Mouse (Mus musculus) cortical plate, adult 2 months (tissue): Measurements from ENCODE around the gene Itgb2l. TPM values are rescaled to one million over a fixed set of nuclear protein-coding genes. Genes with fewer than 3 reads are reported as not detected.

Experiments
- H3K27ac ChIP-seq: fragments of 200-500 bp; 2 replicates; pipeline ENCODE4 v1.5.1; 2012; ENCODE audit warnings: low read length, control low read depth, inconsistent platforms; ENCODE audit not compliant: insufficient read depth
- H3K4me1 ChIP-seq: fragments of 200-500 bp; 2 replicates; pipeline ENCODE4 v1.6.1; 2011; ENCODE audit warnings: low read length; ENCODE audit not compliant: control insufficient read depth, insufficient read depth
- H3K4me3 ChIP-seq: fragments of 200-500 bp; 2 replicates; pipeline ENCODE4 v1.5.1; 2011; ENCODE audit warnings: mild to moderate bottlenecking, low read length, control low read depth; ENCODE audit not compliant: insufficient read depth
- CTCF ChIP-seq: fragments of 200-500 bp; IDR thresholded peaks from 2 replicates; pipeline ENCODE4 v1.5.1; 2011; ENCODE audit warnings: mild to moderate bottlenecking, control low read depth, low read length; ENCODE audit not compliant: insufficient read depth; ENCODE audit errors: extremely low read depth
- POLR2A ChIP-seq: fragments of 200-500 bp; IDR thresholded peaks from 2 replicates; pipeline ENCODE4 v1.6.1; 2011; ENCODE audit warnings: mild to moderate bottlenecking, low read length, control low read depth; ENCODE audit not compliant: insufficient read depth; ENCODE audit errors: extremely low read depth
- polyA plus RNA-seq: library from polyadenylated mRNA; depleted of rRNA; stranded (reverse); fragments of >200 nt; gene quantifications from 2 replicates; pipeline ENCODE4 v1.2.3, GENCODE M21; 2012

Gene Itgb2l
- polyA plus RNA-seq, 1 experiment, result not detected

DNA sequence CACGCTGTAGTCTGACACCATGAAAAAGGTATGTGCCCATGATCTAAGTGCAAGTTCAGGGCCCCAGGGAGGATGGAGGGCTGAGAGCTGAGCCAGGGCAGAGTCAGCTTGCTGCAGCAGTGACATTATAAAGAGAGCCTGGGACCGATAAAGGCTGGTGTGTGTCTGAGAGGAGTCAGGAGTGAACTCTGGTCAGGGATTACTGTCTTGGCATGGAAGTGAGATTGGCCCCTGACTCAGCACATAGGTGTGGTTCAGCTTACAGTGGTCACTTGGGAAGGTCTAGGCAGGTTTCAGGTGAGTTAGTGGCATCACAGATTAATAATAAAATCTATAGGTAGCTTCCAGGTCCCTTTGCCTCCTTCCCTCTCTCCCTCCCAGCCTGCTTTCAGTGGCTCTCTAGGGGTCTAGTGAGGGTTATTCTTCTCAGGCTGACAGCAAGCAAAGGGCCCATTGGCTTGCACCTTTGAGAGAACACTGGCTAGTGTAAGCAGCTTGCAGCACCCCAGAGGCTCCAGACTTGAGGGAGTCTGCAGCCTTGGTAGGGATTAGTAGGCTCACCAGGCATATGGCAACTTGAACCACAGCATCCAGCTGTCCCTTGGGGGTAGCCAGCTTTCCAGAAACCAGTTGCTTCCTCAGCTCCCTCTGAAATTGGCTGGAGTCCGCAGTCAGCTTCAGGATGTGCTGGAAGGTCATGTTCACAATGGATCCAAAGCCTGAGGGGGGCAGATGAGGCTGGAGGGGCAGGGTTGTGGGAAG lies 9.2 kb downstream of the Itgb2l start:
- TF ChIP-seq POLR2A, result no peak
- TF ChIP-seq CTCF, result no peak
- Histone ChIP-seq H3K27ac (no peak overlapping the region), H3K4me3 (no peak overlapping the region)

DNA sequence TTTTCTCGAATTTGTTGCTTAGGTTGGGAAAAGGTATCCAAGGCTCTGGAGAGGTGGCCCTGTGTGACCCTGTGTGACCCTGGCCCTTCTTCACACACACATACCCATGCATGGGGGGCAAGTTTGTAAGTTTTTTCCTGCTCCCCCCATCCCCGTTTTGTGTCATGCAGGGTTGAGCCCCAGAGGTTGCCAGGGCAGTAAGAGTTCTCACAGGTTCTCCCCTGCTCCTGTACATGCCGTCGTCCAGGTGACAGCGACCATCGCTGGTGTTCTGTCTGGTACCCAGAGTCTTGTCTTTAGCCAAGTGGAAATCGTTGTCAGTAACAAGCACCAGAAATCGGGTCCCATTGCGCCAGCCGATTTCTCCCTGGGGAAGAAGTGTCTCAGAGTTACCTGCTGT lies 10.2 kb downstream of the Itgb2l start:
- no peak for TF ChIP-seq CTCF
- no peak for TF ChIP-seq POLR2A
- Histone ChIP-seq H3K4me3 (no peak overlapping the region), H3K4me1 (no peaks in the 10 kb centered on the region), H3K27ac (no peak overlapping the region)

More for the DNA sequence above, 9.2 kb downstream of the Itgb2l start:
- H3K4me1 ChIP-seq, result no peaks in the 10 kb centered on the region

DNA sequence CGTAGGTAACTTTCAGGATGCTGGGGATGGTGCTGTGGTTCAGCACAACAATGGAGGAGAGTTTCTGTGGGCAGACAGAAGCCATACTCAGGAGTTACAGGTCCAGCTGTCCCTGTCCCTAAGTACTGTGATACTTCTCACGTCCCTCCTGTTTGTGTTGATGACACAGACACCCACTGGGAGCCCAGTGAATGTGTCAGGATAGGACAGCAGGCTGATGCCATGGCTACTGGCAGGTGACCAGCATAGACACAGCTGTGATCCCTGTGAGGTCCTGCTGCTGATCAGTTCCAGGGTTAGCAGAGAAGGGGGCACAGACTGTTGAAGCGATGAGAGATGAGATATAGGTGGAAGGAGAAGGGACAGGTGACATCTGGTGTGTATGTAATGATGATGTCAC lies 14.4 kb downstream of the Itgb2l start:
- TF ChIP-seq POLR2A (no peak), CTCF (no peak)
- Histone ChIP-seq H3K4me3 (no peak overlapping the region), H3K27ac (no peak overlapping the region)

DNA sequence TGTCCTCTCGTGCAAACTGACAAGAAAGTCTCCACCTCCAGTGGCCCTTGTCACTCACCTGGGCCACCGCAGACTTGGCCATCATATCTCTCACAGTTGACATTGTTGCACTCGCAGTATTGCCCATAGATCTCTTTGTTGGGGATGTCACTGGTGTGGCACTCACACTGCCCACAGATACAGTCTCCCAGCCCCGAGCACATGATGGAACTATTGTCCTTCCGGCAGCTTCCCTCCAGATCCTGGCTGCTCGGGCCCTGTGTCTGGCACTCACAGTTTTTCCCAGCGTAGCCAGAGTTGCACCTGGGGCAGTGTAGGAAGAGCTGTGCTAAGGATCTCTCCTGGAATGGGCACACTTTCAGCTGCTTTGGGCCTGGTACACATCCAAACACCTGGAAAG lies 16.7 kb downstream of the Itgb2l start:
- H3K27ac ChIP-seq, result no peak overlapping the region
- no peaks in the 10 kb centered on the region for H3K4me1 ChIP-seq
- H3K4me3 ChIP-seq, result no peak overlapping the region
- TF ChIP-seq CTCF (no peak), POLR2A (no peak)

More for the DNA sequence above, 14.4 kb downstream of the Itgb2l start:
- H3K4me1 ChIP-seq, result no peaks in the 10 kb centered on the region

DNA sequence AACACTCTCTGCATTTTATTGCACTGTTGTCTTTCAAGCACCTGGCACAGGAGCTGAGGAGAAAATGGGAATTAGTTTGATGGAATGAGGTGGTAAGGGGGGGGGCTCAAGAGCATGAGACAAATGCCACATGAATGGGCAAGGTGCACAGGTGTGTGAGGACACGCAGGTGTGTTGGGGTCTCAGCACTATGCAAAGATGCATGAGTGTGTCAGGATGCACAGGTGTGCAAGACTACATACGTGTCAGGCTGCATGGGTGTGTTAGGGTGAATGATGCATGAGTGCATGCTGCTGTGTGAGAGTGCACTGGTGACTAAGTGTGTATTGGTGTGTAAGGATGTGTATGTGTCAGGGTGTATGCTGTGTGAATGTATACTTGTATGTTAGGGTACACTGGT lies 18.4 kb downstream of the Itgb2l start:
- no peak for TF ChIP-seq POLR2A
- TF ChIP-seq CTCF, result no peak
- Histone ChIP-seq H3K4me1 (no peaks in the 10 kb centered on the region), H3K27ac (no peak overlapping the region), H3K4me3 (no peak overlapping the region)

DNA sequence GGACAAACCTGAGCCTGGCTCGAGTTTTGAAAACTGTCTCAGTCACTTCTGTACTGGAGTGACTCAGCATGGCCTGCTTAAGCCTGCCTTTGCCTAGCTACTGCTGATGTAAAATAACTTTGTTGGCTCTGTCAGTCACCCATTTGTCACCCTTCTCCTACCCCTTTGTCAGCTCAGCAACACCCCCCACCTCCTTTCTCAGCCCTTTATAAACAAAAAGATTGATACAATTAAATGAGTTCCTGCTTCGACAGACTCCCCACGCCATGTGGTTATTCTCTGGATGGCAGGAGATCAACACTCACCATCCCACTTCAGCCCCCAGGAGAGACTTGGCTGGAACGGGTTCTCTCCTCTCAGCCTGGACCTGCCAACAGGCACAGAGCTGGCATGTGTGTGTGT lies 35.4 kb downstream of the Itgb2l start:
- H3K4me3 ChIP-seq, result no peak overlapping the region
- TF ChIP-seq CTCF, result no peak
- no peak for TF ChIP-seq POLR2A
- no peak overlapping the region for H3K27ac ChIP-seq
- no peaks in the 10 kb centered on the region for H3K4me1 ChIP-seq

DNA sequence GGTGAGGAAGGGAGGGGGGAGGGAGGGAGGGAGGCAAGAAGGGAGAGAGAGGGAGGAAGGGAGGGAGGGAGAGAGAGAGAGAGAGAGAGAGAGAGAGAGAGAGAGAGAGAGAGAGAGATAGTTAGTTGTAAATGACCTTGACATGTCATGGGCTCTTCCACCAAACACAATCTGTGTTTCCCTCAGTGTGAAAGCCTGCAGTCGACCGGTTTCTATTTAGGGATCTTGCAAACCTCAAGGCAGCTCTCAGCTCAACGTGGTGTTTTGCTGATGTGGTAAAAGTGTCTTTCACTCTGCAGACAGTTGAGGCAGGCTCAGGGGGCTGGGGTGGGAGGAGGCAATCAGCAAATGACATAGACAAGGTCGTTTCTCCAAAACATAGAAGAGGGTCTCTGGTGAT lies 37.1 kb downstream of the Itgb2l start:
- TF ChIP-seq CTCF (no peak), POLR2A (no peak)
- Histone ChIP-seq H3K4me3 (no peak overlapping the region), H3K4me1 (no peaks in the 10 kb centered on the region), H3K27ac (no peak overlapping the region)

DNA sequence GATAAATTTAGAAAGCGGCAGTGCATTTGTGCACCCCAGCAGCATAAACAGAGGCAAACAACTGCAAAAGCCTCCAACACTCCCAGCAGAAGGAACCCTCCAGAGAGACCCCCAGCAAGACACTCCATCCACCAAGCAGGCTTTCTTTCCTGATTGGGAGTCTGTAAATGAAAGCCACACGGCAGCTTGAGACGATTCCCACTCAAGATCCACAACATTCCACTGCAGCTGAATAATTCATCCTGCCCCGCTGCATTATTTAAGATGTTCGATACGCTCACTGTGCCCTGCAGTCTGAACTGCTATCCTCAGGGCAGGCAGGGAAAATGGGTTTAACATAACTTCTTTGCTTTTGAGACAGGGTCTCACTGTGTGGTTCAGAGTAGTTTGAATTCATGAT lies 41.1 kb downstream of the Itgb2l start:
- no peak overlapping the region for H3K4me3 ChIP-seq
- no peak for TF ChIP-seq CTCF
- no peak for TF ChIP-seq POLR2A
- H3K4me1 ChIP-seq, result no peaks in the 10 kb centered on the region
- no peak overlapping the region for H3K27ac ChIP-seq

DNA sequence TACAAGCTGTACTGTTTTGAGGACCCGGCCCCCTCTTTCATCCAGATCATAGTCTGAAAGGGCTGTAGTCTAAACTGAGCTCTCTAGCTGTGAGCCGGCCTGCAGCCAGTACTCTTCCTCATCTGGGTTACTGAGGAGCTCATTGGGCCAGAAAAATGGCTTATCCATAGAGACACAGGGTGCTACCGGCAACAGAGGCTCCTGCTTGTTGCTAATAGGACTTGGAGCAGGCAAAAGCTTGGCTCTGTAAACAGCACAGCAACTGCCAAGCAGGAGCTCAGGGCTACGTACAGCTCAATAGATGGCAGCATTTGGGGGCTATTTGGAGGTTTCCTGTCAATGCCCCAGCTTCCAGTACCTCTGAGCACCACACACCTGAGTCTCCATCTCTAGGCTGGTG lies 43.4 kb downstream of the Itgb2l start:
- no peaks in the 10 kb centered on the region for H3K4me1 ChIP-seq
- H3K27ac ChIP-seq, result no peak overlapping the region
- no peak overlapping the region for H3K4me3 ChIP-seq
- TF ChIP-seq POLR2A, result no peak

DNA sequence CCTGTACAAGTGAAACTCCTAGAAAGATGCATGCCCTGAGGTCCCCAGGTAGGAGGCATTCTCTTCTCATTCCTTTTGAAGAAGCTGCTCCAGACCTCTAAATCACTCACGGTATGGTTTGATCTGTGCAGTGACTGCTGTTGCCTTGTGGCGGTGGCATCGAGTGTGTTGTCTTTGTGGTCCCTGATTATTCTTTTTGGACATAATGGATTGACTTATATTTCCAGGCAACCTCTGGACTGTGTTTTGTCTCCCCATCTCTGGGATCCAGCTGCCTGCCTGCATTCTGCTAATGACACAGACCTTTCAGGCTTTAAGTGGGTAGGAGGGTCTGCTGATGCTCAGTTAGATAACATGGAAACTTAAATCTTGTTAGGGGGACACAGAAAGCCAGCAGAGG lies 44.6 kb downstream of the Itgb2l start:
- Histone ChIP-seq H3K4me1 (no peaks in the 10 kb centered on the region), H3K4me3 (no peak overlapping the region)
- TF ChIP-seq CTCF (no peak), POLR2A (no peak)

DNA sequence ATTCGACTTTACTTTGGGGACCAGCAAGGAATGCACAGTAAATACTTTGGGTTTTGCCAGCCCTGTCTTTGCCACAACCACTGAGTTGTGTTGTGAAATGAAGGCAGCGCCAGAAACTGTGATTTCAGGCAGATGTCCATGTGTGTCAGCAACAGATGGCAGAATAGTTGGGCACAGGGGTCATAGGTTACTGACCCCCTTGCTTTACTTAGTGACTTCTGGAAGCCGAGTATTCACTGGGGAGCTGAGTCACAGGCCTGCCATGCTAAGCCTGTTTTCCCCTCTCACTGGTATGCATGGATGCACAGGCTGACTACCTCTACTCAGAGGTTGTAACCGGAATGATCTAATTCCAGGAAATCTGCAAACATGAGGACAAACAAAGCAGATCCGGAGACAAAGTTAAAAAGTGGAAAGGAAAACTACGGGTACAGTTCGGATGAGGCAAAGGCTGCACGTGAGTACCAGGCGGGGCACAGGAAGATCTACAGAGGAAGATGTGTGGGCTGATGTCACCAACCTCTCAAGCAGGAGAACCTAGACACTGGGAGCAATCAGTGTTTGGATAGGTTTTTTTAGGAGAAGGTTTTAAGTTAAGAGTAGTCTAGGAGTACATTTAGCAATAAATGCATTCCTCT lies 47.3 kb downstream of the Itgb2l start:
- no peak overlapping the region for H3K4me3 ChIP-seq
- TF ChIP-seq POLR2A (no peak), CTCF (no peak)
- no peaks in the 10 kb centered on the region for H3K4me1 ChIP-seq
- no peak overlapping the region for H3K27ac ChIP-seq

More for the DNA sequence above, 44.6 kb downstream of the Itgb2l start:
- no peak overlapping the region for H3K27ac ChIP-seq
